Mouse (Mus musculus) CH12.LX (cell line): ENCODE measurements around the gene Necap2.

Source experiments
- CHD1 ChIP-seq: IDR thresholded peaks from 2 replicates; pipeline ENCODE4 v1.6.1; 2012; ENCODE audit warnings: low read depth, low read length, improper control_type of control experiment, inconsistent platforms
- CHD2 ChIP-seq: IDR thresholded peaks from 2 replicates; pipeline ENCODE4 v1.6.1; 2011; ENCODE audit warnings: low read length, improper control_type of control experiment
- CTCF ChIP-seq, 2 experiments: IDR thresholded peaks in 1 of 2; conservative IDR thresholded peaks in 1 of 2; 2 replicates each; pipeline ENCODE4 v1.5.1; 2011 to 2012; ENCODE audit warnings: low read depth in 2 of 2, low read length in 2 of 2, improper control_type of control experiment in 1 of 2, inconsistent platforms in 1 of 2, mild to moderate bottlenecking in 1 of 2, moderate library complexity in 1 of 2
- EP300 ChIP-seq: IDR thresholded peaks from 2 replicates; pipeline ENCODE4 v1.6.1; 2011; ENCODE audit warnings: low read length, improper control_type of control experiment
- GABPA ChIP-seq: IDR thresholded peaks from 2 replicates; pipeline ENCODE4 v1.6.1; 2012; ENCODE audit warnings: low read depth, low read length, improper control_type of control experiment, inconsistent platforms; ENCODE audit not compliant: insufficient replicate concordance
- POLR2A ChIP-seq: IDR thresholded peaks from 2 replicates; pipeline ENCODE4 v1.6.1; 2011; ENCODE audit warnings: low read depth, mild to moderate bottlenecking, improper control_type of control experiment, low read length

DNA sequence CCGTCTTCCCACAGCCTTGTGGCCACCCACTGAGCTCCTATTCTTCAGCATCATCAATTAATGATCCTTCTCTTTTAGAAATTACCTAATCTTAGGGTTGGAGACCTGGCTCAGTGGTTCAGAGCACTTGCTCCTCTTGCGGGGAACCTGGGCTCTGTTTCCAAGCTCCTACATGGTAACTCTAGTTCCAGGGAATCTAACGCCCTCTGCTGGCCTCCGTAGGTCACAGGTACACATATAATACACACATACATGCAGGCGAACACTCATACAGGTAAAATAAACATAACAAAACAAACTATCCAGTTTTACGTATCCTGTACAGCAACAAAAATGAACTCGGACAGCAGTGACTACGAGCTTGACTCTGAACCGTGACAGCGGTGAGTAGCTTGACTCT, 21.2 kb downstream of the Necap2 start:
- no peak for TF ChIP-seq CHD2
- TF ChIP-seq GABPA, result no peak
- TF ChIP-seq CTCF (conservative IDR thresholded peaks at IDR 0.05 in 1 of 2, IDR thresholded peaks at IDR 0.05 in 1 of 2; ENCODE audit: low read depth in 2 of 2, low read length in 2 of 2), result no peak
- TF ChIP-seq CHD1, result no peak
- TF ChIP-seq POLR2A, result no peak
- no peak for TF ChIP-seq EP300
